Mouse (Mus musculus): ENCODE data around the gene Sox18. TPM values are rescaled to one million over a fixed set of nuclear protein-coding genes. Genes with fewer than 3 reads are reported as not detected.

The Sox18 gene
- polyA plus RNA-seq, 1 experiment from 2014 or later: 19.4 TPM

DNA sequence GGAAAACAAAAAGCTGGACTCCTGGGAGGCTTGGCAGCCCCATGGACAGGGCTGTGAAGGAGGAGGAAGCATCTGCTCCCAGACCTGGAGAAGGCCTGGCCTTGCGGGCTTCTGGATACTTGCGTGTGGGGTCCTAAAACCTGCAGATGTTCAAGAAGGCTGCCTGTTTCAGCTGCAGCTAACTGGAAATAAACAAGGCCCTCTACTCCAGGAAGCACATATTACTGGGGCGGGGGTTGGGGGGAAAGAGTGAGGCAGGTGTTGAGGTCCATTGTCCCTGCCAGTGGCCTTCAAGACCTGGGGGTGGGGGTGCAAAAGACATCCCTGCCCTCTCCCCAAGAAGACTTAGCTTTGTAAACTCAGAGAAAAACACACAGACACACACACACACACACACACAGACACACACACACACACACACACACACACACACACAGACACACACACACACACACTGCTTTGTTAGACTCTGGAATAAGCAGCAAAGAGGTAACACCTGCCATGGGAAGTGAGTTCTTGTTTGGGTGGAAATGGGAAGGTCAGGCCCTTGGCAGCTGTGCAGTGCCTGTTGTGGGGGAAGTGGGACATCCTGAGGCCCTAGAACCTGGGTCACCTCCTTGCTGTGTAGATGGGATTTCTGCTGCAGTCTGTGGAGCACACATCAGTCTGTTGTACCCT, 8.7 kb downstream of the Sox18 start:
- no peak overlapping the region for H3K4me3 ChIP-seq (ENCODE audit: low read depth, low read length)
- ATAC-seq (replicated peaks; ENCODE audit: low FRiP score) (peak; percentile 3; the same call in 1 of the 2 replicates), DNase-seq (ENCODE audit: low spot score) (no peak)
- 73% methylated on average over 3 of the region's 3 CpGs for WGBS
- no peak overlapping the region for H3K9ac ChIP-seq (ENCODE audit: low read depth, low read length)
- peaks cover 14% of the 10 kb centered on the region for H3K4me1 ChIP-seq (replicated peaks; ENCODE audit: control insufficient read depth, insufficient read depth, low read length)
- no peaks in the 10 kb centered on the region for H3K9me3 ChIP-seq (ENCODE audit: control insufficient read depth, low read length)
- H3K27me3 ChIP-seq (replicated peaks; ENCODE audit: control insufficient read depth, insufficient read depth, low read length): no peaks in the 10 kb centered on the region
- no peak overlapping the region for H3K4me2 ChIP-seq
- no peaks in the 10 kb centered on the region for H3K36me3 ChIP-seq (ENCODE audit: control insufficient read depth, insufficient read depth, low read length)
- peak overlapping the region; percentile 46; the same call in 1 of the 2 replicates for H3K27ac ChIP-seq (ENCODE audit: low read depth, low read length)

GRCm38 (mm10) chr2:181659609-181660055, 11.8 kb downstream of the Sox18 start:
- 8% methylated on average over 9 of the region's 9 CpGs for WGBS
- H3K36me3 ChIP-seq (ENCODE audit: control insufficient read depth, insufficient read depth, low read length): peaks cover 8% of the 10 kb centered on the region; the same call in 1 of the 2 replicates
- H3K4me1 ChIP-seq (replicated peaks; ENCODE audit: control insufficient read depth, insufficient read depth, low read length): peaks cover 14% of the 10 kb centered on the region
- peak; percentile 82 for ATAC-seq (replicated peaks; ENCODE audit: low FRiP score)
- H3K4me3 ChIP-seq (ENCODE audit: low read depth, low read length): no peak overlapping the region
- DNase-seq (ENCODE audit: low spot score): peak; percentile 73
- peak overlapping the region; percentile 23; the same call in 1 of the 2 replicates for H3K4me2 ChIP-seq
- no peak overlapping the region for H3K27ac ChIP-seq (ENCODE audit: low read depth, low read length)
- no peaks in the 10 kb centered on the region for H3K27me3 ChIP-seq (replicated peaks; ENCODE audit: control insufficient read depth, insufficient read depth, low read length)
- no peak overlapping the region for H3K9ac ChIP-seq (ENCODE audit: low read depth, low read length)
- H3K9me3 ChIP-seq (ENCODE audit: control insufficient read depth, low read length): no peaks in the 10 kb centered on the region

- no peaks in the 10 kb centered on the region for H3K27me3 ChIP-seq (replicated peaks; ENCODE audit: control insufficient read depth, insufficient read depth, low read length)
- ATAC-seq (replicated peaks; ENCODE audit: low FRiP score) (peak; percentile 54), DNase-seq (ENCODE audit: low spot score) (peak; percentile 46)
- H3K4me2 ChIP-seq: 0 out of 2 replicates have a peak overlapping the region, but pooled peaks have one; percentile 23
- H3K27ac ChIP-seq (ENCODE audit: low read depth, low read length): no peak overlapping the region
- peaks cover 14% of the 10 kb centered on the region for H3K4me1 ChIP-seq (replicated peaks; ENCODE audit: control insufficient read depth, insufficient read depth, low read length)
- no peak overlapping the region for H3K4me3 ChIP-seq (ENCODE audit: low read depth, low read length)
- H3K9me3 ChIP-seq (ENCODE audit: control insufficient read depth, low read length): no peaks in the 10 kb centered on the region
- H3K36me3 ChIP-seq (ENCODE audit: control insufficient read depth, insufficient read depth, low read length): peaks cover 9% of the 10 kb centered on the region; the same call in 1 of the 2 replicates
- WGBS: 32% methylated on average over 17 of the region's 17 CpGs
- no peak overlapping the region for H3K9ac ChIP-seq (ENCODE audit: low read depth, low read length)
These were observed 12.4 kb downstream of the Sox18 start for GRCm38 (mm10) chr2:181658930-181659555.

- H3K9me3 ChIP-seq (ENCODE audit: control insufficient read depth, low read length): no peaks in the 10 kb centered on the region
- H3K27ac ChIP-seq (ENCODE audit: low read depth, low read length): no peak overlapping the region
- 85% methylated on average over 7 of the region's 7 CpGs for WGBS
- H3K4me1 ChIP-seq (replicated peaks; ENCODE audit: control insufficient read depth, insufficient read depth, low read length): peaks cover 11% of the 10 kb centered on the region
- no peak overlapping the region for H3K9ac ChIP-seq (ENCODE audit: low read depth, low read length)
- DNase-seq (ENCODE audit: low spot score): no peak
- no peak overlapping the region for H3K4me3 ChIP-seq (ENCODE audit: low read depth, low read length)
- peaks cover 12% of the 10 kb centered on the region for H3K36me3 ChIP-seq (ENCODE audit: control insufficient read depth, insufficient read depth, low read length)
- H3K27me3 ChIP-seq (replicated peaks; ENCODE audit: control insufficient read depth, insufficient read depth, low read length): no peaks in the 10 kb centered on the region
- no peak for ATAC-seq (replicated peaks; ENCODE audit: low FRiP score)
- no peak overlapping the region for H3K4me2 ChIP-seq
These were observed 12.9 kb downstream of the Sox18 start for GRCm38 (mm10) chr2:181658528-181658927.

DNA sequence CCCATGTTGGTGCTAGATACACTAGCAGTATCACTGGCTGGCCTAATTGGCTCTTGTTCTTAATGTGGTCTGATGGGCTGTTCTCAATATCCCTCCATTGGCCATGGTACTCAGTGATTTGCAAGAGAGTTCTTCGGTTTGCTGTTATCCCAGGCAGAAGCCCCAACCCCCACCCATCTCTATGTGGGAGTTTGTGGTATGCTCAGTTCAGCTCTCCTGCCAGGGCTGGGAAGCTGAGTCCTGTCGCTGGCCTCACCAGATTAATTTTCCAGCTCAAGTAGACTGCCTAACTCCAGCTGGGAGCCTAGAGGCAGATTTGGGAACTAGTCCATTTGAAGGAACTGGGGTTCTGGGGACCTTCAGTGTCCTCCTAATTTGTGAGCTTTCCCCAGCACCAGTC, 14.0 kb downstream of the Sox18 start:
- peaks cover 4% of the 10 kb centered on the region for H3K4me1 ChIP-seq (replicated peaks; ENCODE audit: control insufficient read depth, insufficient read depth, low read length)
- no peak overlapping the region for H3K27ac ChIP-seq (ENCODE audit: low read depth, low read length)
- no peak overlapping the region for H3K4me3 ChIP-seq (ENCODE audit: low read depth, low read length)
- ATAC-seq (replicated peaks; ENCODE audit: low FRiP score) (no peak), DNase-seq (ENCODE audit: low spot score) (no peak)
- WGBS: 61% methylated on average over 2 of the region's 2 CpGs
- H3K4me2 ChIP-seq: no peak overlapping the region
- no peak overlapping the region for H3K9ac ChIP-seq (ENCODE audit: low read depth, low read length)
- H3K27me3 ChIP-seq (replicated peaks; ENCODE audit: control insufficient read depth, insufficient read depth, low read length): no peaks in the 10 kb centered on the region
- H3K36me3 ChIP-seq (ENCODE audit: control insufficient read depth, insufficient read depth, low read length): peaks cover 15% of the 10 kb centered on the region
- no peaks in the 10 kb centered on the region for H3K9me3 ChIP-seq (ENCODE audit: control insufficient read depth, low read length)

GRCm38 (mm10) chr2:181656734-181657133, 14.7 kb downstream of the Sox18 start, which contains the start of gene Gm29797:
TSS of gene Gm29797 (plus strand) at chr2:181657034.
- H3K9me3 ChIP-seq (ENCODE audit: control insufficient read depth, low read length): no peaks in the 10 kb centered on the region
- H3K27me3 ChIP-seq (replicated peaks; ENCODE audit: control insufficient read depth, insufficient read depth, low read length): no peaks in the 10 kb centered on the region
- H3K27ac ChIP-seq (ENCODE audit: low read depth, low read length): no peak within 1 kb of the TSS
- no peak within 1 kb of the TSS for H3K9ac ChIP-seq (ENCODE audit: low read depth, low read length)
- H3K36me3 ChIP-seq (ENCODE audit: control insufficient read depth, insufficient read depth, low read length): peaks cover 21% of the 10 kb centered on the region
- H3K4me1 ChIP-seq (replicated peaks; ENCODE audit: control insufficient read depth, insufficient read depth, low read length): peaks cover 3% of the 10 kb centered on the region
- ATAC-seq (replicated peaks; ENCODE audit: low FRiP score) (no peak), DNase-seq (ENCODE audit: low spot score) (no peak)
- H3K4me3 ChIP-seq (ENCODE audit: low read depth, low read length): no peak within 1 kb of the TSS
- 76% methylated on average over 3 of the region's 3 CpGs for WGBS
- H3K4me2 ChIP-seq: no peak within 1 kb of the TSS

DNA sequence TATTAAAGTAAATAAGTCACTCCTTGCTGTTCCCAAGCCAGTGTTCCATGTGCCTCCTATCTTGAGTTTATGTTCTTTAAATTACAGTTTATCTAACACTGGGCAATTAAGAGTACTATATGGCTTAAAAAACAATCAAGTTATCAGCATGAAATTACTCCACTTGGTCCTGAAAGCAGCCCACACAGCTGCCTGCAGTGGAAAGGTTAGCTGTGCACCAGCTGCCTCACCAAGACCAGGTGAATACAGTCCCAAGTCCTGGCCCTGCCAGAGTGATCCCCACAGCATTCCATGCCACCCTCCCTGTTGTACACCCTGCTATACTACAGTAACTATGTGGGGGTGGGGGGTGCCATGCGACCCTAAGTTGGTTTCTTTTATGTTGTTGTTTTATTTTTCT, 17.9 kb downstream of the Sox18 start:
- Histone ChIP-seq H3K4me3 (ENCODE audit: low read depth, low read length) (no peak overlapping the region), H3K27me3 (replicated peaks; ENCODE audit: control insufficient read depth, insufficient read depth, low read length) (no peaks in the 10 kb centered on the region), H3K9ac (ENCODE audit: low read depth, low read length) (no peak overlapping the region), H3K9me3 (ENCODE audit: control insufficient read depth, low read length) (no peaks in the 10 kb centered on the region), H3K4me1 (replicated peaks; ENCODE audit: control insufficient read depth, insufficient read depth, low read length) (no peaks in the 10 kb centered on the region), H3K27ac (ENCODE audit: low read depth, low read length) (no peak overlapping the region), H3K36me3 (ENCODE audit: control insufficient read depth, insufficient read depth, low read length) (peaks cover 45% of the 10 kb centered on the region), H3K4me2 (no peak overlapping the region)
- 87% methylated on average over 1 of the region's 1 CpGs for WGBS
- no peak for ATAC-seq (replicated peaks; ENCODE audit: low FRiP score)
- no peak for DNase-seq (ENCODE audit: low spot score)

GRCm38 (mm10) chr2:181653065-181653464, 18.4 kb downstream of the Sox18 start:
- Histone ChIP-seq H3K9me3 (ENCODE audit: control insufficient read depth, low read length) (no peaks in the 10 kb centered on the region), H3K36me3 (ENCODE audit: control insufficient read depth, insufficient read depth, low read length) (peaks cover 49% of the 10 kb centered on the region), H3K27me3 (replicated peaks; ENCODE audit: control insufficient read depth, insufficient read depth, low read length) (no peaks in the 10 kb centered on the region), H3K4me2 (no peak overlapping the region), H3K27ac (ENCODE audit: low read depth, low read length) (no peak overlapping the region), H3K9ac (ENCODE audit: low read depth, low read length) (no peak overlapping the region), H3K4me1 (replicated peaks; ENCODE audit: control insufficient read depth, insufficient read depth, low read length) (no peaks in the 10 kb centered on the region), H3K4me3 (ENCODE audit: low read depth, low read length) (no peak overlapping the region)
- DNase-seq (ENCODE audit: low spot score) (no peak), ATAC-seq (replicated peaks; ENCODE audit: low FRiP score) (no peak)

DNA sequence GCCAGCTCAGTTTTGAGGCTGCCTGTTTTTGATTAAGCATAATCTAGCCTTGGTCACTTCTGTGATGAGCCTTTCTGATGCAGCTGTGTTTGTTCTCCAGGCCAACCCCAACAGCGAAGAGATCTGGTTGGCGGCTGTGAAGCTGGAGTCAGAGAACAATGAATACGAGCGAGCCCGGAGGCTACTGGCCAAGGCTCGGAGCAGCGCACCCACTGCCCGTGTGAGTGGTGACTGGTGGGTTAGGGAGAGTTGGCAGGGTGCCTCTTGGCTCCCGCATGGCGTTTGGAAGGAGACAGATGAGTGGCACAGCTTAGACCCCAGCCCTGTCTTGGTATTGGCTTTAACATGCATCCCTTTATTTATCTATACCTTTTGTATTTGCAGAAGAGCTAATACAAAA, 22.5 kb downstream of the Sox18 start:
- Histone ChIP-seq H3K4me3 (ENCODE audit: low read depth, low read length) (no peak overlapping the region), H3K4me2 (no peak overlapping the region), H3K27me3 (replicated peaks; ENCODE audit: control insufficient read depth, insufficient read depth, low read length) (no peaks in the 10 kb centered on the region), H3K9me3 (ENCODE audit: control insufficient read depth, low read length) (no peaks in the 10 kb centered on the region), H3K27ac (ENCODE audit: low read depth, low read length) (no peak overlapping the region), H3K4me1 (replicated peaks; ENCODE audit: control insufficient read depth, insufficient read depth, low read length) (no peaks in the 10 kb centered on the region), H3K36me3 (ENCODE audit: control insufficient read depth, insufficient read depth, low read length) (peaks cover 44% of the 10 kb centered on the region), H3K9ac (ENCODE audit: low read depth, low read length) (no peak overlapping the region)
- 95% methylated on average over 10 of the region's 10 CpGs for WGBS
- DNase-seq (ENCODE audit: low spot score) (no peak), ATAC-seq (replicated peaks; ENCODE audit: low FRiP score) (no peak)

Measured in liver, embryonic 11.5 days (tissue).